9 mouse cellular contexts compared by ENCODE assay signal in the genomic region with DNA sequence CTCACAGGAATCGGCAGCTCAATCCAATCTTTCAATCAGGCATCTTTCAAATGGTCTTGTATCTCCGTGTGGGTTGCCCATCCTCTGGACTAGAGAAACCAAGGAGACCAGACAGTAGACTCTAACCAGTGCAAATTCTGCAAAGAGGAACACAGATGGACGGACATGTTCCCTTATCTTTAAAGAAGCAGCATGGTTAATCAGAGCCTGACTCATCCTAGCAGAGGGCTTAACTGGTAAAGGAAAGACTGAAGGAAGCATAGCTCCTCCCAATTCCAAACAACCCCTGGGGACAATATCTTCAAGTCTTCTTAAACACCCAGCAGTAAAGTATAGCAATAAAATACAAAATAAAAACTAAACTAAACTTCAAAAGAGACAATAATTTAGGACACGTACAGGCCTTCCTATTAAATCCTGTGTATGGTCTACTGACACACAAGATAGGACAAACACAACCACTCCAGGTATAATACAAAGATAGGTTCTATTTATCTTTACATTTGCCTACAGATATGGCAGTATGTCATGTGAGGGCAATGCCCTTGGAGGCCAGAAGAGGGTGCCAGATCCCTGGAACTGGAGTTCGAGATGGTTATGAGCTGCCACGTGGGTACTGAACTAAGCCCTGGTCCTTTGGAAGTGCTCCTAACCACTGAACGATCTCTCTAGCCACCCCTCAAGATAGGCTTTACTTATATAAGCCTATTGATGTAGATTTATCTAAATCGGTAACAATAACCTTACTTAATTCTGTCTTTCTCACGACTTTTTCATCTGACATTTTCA. TPM values are rescaled to one million over a fixed set of nuclear protein-coding genes. Genes with fewer than 3 reads are reported as not detected.
A peak's percentile ranks its signal among the peaks of the same experiment; 100 is the strongest.
DNase-seq lines count a peak whose midpoint lies in the region; ATAC-seq and TF ChIP-seq lines count a peak whose summit lies in the region.
"Had no signal": no experiment of that assay in that cellular context is flagged by ENCODE, and none has a peak within 500 bp of the region (broad histone marks: within the 10 kb centered on the region; RNA-seq: fewer than 3 reads in every experiment).

No protein-coding gene starts in this region.

- WGBS in midbrain, embryonic 13.5 days = 80% methylated on average over 9 of the region's 9 CpGs

- H3K27ac ChIP-seq in left cerebral cortex, adult 2 months = no peak overlapping the region
- H3K27ac ChIP-seq in midbrain, embryonic 13.5 days = no peak overlapping the region

- intact Hi-C loops in left cerebral cortex, adult 2 months (cut with DNase I) = no loop called here
- intact Hi-C loops in left cerebral cortex, postnatal 10 days (cut with DNase I) = no loop called here

- no peaks in the 10 kb centered on the region for H3K36me3 ChIP-seq in midbrain, embryonic 13.5 days

- H3K4me3 ChIP-seq in left cerebral cortex, adult 2 months = no peak overlapping the region
- no peak overlapping the region for H3K4me3 ChIP-seq in midbrain, embryonic 13.5 days (replicated peaks)

- H3K27me3 ChIP-seq in midbrain, embryonic 13.5 days = no peaks in the 10 kb centered on the region

- no peak for DNase-seq in left cerebral cortex, adult 2 months (ENCODE audit: extremely low spot score in 1 of 2, low spot score in 2 of 2)
- DNase-seq in left cerebral cortex, postnatal 10 days (ENCODE audit: extremely low spot score in 1 of 2, low spot score in 2 of 2) = no peak
- DNase-seq in ES-CJ7 (ENCODE audit: low read depth, low spot score) = peak; percentile 92
- peak; percentile 18 for DNase-seq in retina, embryonic 14.5 days (ENCODE audit: low spot score)
- no peak for DNase-seq in adrenal gland, postnatal 4 days (ENCODE audit: low spot score in 2 of 2)
- no peak for DNase-seq in cerebellum, adult 11-12 months
- DNase-seq: midbrain, embryonic 14.5 days had no signal

- no peaks in the 10 kb centered on the region for H3K4me1 ChIP-seq in midbrain, embryonic 13.5 days (replicated peaks)

- H3K4me2 ChIP-seq in midbrain, embryonic 13.5 days (replicated peaks) = no peak overlapping the region

- no peak overlapping the region for H3K9ac ChIP-seq in midbrain, embryonic 13.5 days (replicated peaks)

- H3K9me3 ChIP-seq in midbrain, embryonic 13.5 days = no peaks in the 10 kb centered on the region

- TF ChIP-seq CTCF in left cerebral cortex, adult 2 months (IDR thresholded peaks at IDR 0.05) = peak; percentile 29

- peak; percentile 65 for ATAC-seq in activated CD4-positive, CD25-positive, alpha-beta regulatory T cell, adult 4 months
- ATAC-seq in midbrain, embryonic 13.5 days = no peak

RNA-seq across cellular contexts. Expression of gene Ndufs6, which starts 17.0 kb away (rescaled TPM):
- total RNA-seq in left cerebral cortex, adult 2 months (2021) = 100 to 1,000 TPM; 177 to 187 TPM
- total RNA-seq in left cerebral cortex, postnatal 10 days (2021) = 100 to 1,000 TPM; 172 to 183 TPM
- polyA plus RNA-seq in activated CD4-positive, CD25-positive, alpha-beta regulatory T cell, adult 4 months (2017; shearing (Covaris generic)) = 100 to 1,000 TPM; 157 to 168 TPM
- 362 and 373 TPM in 2 replicates for polyA plus RNA-seq in midbrain, embryonic 13.5 days (2015; fragmentation: Nextera tagmentation; extraction: Ambion mirVana)
- total RNA-seq in adrenal gland, postnatal 4 days (2021) = 100 to 1,000 TPM; 168 to 169 TPM

RNA-seq across cellular contexts. Expression of gene Mrpl36, which starts 17.0 kb away (rescaled TPM):
- 10 to 100 TPM; 34.1 to 36.9 TPM for total RNA-seq in left cerebral cortex, adult 2 months (2021)
- 10 to 100 TPM; 27.9 to 33.6 TPM for total RNA-seq in left cerebral cortex, postnatal 10 days (2021)
- 100 to 1,000 TPM; 138 to 148 TPM for polyA plus RNA-seq in activated CD4-positive, CD25-positive, alpha-beta regulatory T cell, adult 4 months (2017; shearing (Covaris generic))
- 96.1 and 101 TPM in 2 replicates for polyA plus RNA-seq in midbrain, embryonic 13.5 days (2015; fragmentation: Nextera tagmentation; extraction: Ambion mirVana)
- total RNA-seq in adrenal gland, postnatal 4 days (2021) = 10 to 100 TPM; 49.1 to 50.2 TPM

Comparison
In these comparisons a context has a peak if more than half of its experiments do, and no peak if none do; other contexts are left out.
1. DNase-seq: peak in ES-CJ7 (single experiment) and retina, embryonic 14.5 days (single experiment); none in left cerebral cortex, adult 2 months (0 of 2), left cerebral cortex, postnatal 10 days (0 of 2), adrenal gland, postnatal 4 days (0 of 2) and cerebellum, adult 11-12 months (single experiment).